Mouse (Mus musculus) thymus, adult 2 months (tissue): ENCODE measurements around the gene Snrnp25.

Experiments
- CTCF ChIP-seq: fragments of 200-500 bp; IDR thresholded peaks from 2 replicates; pipeline ENCODE4 v1.5.1; 2012; ENCODE audit warnings: mild to moderate bottlenecking, control low read depth, low read length, moderate library complexity, borderline replicate concordance; ENCODE audit not compliant: control insufficient read depth, poor library complexity, insufficient read depth; ENCODE audit errors: extremely low read depth
- POLR2A ChIP-seq: fragments of 200-500 bp; IDR thresholded peaks from 2 replicates; pipeline ENCODE4 v1.6.1; 2012; ENCODE audit warnings: mild to moderate bottlenecking, low read length, control low read depth, moderate library complexity; ENCODE audit not compliant: control insufficient read depth, poor library complexity, insufficient read depth; ENCODE audit errors: extremely low read depth

- TF ChIP-seq POLR2A (no peak), CTCF (no peak)
Observed at GRCm38 (mm10) chr11:32181246-32181645, 24.0 kb upstream of the Snrnp25 start.
